Mouse (Mus musculus) embryonic facial prominence, embryonic 14.5 days (tissue): ENCODE measurements around the gene Esyt1. TPM values are rescaled to one million over a fixed set of nuclear protein-coding genes. Genes with fewer than 3 reads are reported as not detected.
"Not testable (repeated sequence)": the region's sequence is repeated elsewhere in the genome, so short reads cannot be mapped to it uniquely, and the experiment has no call there.

Experiments
- ATAC-seq: fragments of 200-750 bp; cut with Nextera tagmentation; 2 replicates; pipeline ENCODE4 v1.8.0; 2017; ENCODE audit warnings: low read depth, moderate number of reproducible peaks, moderate TSS enrichment
- DNase-seq: peaks from one replicate; pipeline ENCODE4 v3.0.0-alpha.2; 2015; ENCODE audit warnings: low spot score
- H3K27ac ChIP-seq: fragments of 300-500 bp; sonication (generic); replicated peaks from 2 replicates; pipeline ENCODE4 v1.5.1; 2014; ENCODE audit warnings: low read depth, mild to moderate bottlenecking, low read length, moderate library complexity
- H3K27me3 ChIP-seq: fragments of 300-500 bp; sonication (generic); replicated peaks from 2 replicates; pipeline ENCODE4 v1.6.1; 2014; ENCODE audit warnings: low read length; ENCODE audit not compliant: control insufficient read depth, insufficient read depth
- H3K36me3 ChIP-seq: fragments of 300-500 bp; sonication (generic); 2 replicates; pipeline ENCODE4 v1.6.1; 2014; ENCODE audit warnings: low read length, mixed read lengths; ENCODE audit not compliant: control insufficient read depth, insufficient read depth
- H3K4me1 ChIP-seq: fragments of 300-500 bp; sonication (generic); 2 replicates; pipeline ENCODE4 v1.6.1; 2014; ENCODE audit warnings: antibody characterized with exemption, low read length; ENCODE audit not compliant: control insufficient read depth, insufficient read depth
- H3K4me2 ChIP-seq: fragments of 300-500 bp; sonication (generic); 2 replicates; pipeline ENCODE4 v1.6.1; 2014; ENCODE audit warnings: low read depth, mild to moderate bottlenecking, low read length, moderate library complexity, mixed read lengths
- H3K4me3 ChIP-seq: fragments of 300-500 bp; sonication (generic); 2 replicates; pipeline ENCODE4 v1.5.1; 2014; ENCODE audit warnings: low read depth, mild to moderate bottlenecking, low read length
- H3K9ac ChIP-seq: fragments of 300-500 bp; sonication (generic); 2 replicates; pipeline ENCODE4 v1.6.1; 2014; ENCODE audit warnings: low read depth, mild to moderate bottlenecking, low read length, moderate library complexity, mixed read lengths
- H3K9me3 ChIP-seq: fragments of 300-500 bp; sonication (generic); 2 replicates; pipeline ENCODE4 v1.6.1; 2016; ENCODE audit warnings: low read length; ENCODE audit not compliant: control insufficient read depth
- WGBS: fragments of 180-500 bp; shearing (Covaris S2); extraction: QIAGEN DNeasy Blood & Tissue Kit; methylation state at CpG from one replicate; pipeline ENCODE4 v1.1.7; 2014; 5-methylcytosine and 5-hydroxymethylcytosine counted together
- polyA plus RNA-seq: library from polyadenylated mRNA; unstranded; fragments of >200 nt; fragmentation: Nextera tagmentation; extraction: Ambion mirVana; gene quantifications from 2 replicates; pipeline ENCODE4 v1.2.1, GENCODE M21; 2014

Gene Esyt1
- polyA plus RNA-seq, 1 experiment from 2014 or later, result 44.2 TPM

DNA sequence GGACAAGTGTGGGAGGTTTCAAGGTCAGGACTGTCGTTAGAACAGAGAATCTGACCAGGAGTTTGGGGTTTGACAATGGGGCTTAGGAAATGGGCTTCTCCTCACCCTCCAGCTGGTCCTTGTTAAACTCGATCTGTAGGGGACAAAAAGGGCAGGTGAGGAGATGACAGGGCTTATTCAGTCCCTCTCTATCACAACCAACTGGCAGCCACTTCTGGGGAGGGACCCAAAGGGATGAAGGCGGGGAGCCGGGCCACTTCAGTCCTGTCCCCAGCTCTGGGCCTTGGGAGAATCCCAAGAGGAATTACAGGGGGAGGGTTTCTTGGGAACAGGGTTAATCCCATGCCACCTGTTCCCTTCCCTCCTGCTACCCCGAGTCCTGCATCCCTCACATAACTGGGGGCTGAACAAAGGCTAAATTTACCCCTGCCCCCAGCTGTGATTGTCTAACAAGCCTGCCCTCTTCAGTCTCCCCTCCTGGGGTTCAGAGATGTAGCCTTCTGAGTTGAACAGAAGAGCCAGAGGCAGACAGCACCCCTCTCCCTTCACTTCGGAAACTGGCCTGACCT, 29.1 kb downstream of the Esyt1 start:
- peaks cover 3% of the 10 kb centered on the region for H3K36me3 ChIP-seq
- H3K9me3 ChIP-seq, result no peaks in the 10 kb centered on the region
- ATAC-seq (no peak), DNase-seq (peak; percentile 61)
- H3K4me2 ChIP-seq, result 0 out of 2 replicates have a peak overlapping the region, but pooled peaks have one; percentile 0
- H3K27me3 ChIP-seq, result no peaks in the 10 kb centered on the region
- WGBS, result 24% methylated on average over 4 of the region's 6 CpGs
- H3K4me1 ChIP-seq, result peaks cover 20% of the 10 kb centered on the region
- H3K4me3 ChIP-seq, result no peak overlapping the region
- H3K27ac ChIP-seq, result no peak overlapping the region; the same call in 1 of the 2 replicates
- no peak overlapping the region for H3K9ac ChIP-seq

GRCm38 (mm10) chr10:128495903-128496302, 29.8 kb downstream of the Esyt1 start:
- 67% methylated on average over 4 of the region's 4 CpGs for WGBS
- H3K9ac ChIP-seq, result no peak overlapping the region
- no peaks in the 10 kb centered on the region for H3K9me3 ChIP-seq
- H3K4me2 ChIP-seq, result no peak overlapping the region
- DNase-seq (no peak), ATAC-seq (no peak)
- H3K27me3 ChIP-seq, result no peaks in the 10 kb centered on the region
- peak overlapping the region; percentile 28; the same call in 1 of the 2 replicates for H3K27ac ChIP-seq
- H3K36me3 ChIP-seq, result peaks cover 10% of the 10 kb centered on the region
- no peak overlapping the region for H3K4me3 ChIP-seq
- H3K4me1 ChIP-seq, result peaks cover 26% of the 10 kb centered on the region

GRCm38 (mm10) chr10:128495270-128495669, 30.4 kb downstream of the Esyt1 start:
- Histone ChIP-seq H3K9ac (peak overlapping the region; percentile 84), H3K27ac (no peak overlapping the region)
- 81% methylated on average over 2 of the region's 2 CpGs for WGBS

DNA sequence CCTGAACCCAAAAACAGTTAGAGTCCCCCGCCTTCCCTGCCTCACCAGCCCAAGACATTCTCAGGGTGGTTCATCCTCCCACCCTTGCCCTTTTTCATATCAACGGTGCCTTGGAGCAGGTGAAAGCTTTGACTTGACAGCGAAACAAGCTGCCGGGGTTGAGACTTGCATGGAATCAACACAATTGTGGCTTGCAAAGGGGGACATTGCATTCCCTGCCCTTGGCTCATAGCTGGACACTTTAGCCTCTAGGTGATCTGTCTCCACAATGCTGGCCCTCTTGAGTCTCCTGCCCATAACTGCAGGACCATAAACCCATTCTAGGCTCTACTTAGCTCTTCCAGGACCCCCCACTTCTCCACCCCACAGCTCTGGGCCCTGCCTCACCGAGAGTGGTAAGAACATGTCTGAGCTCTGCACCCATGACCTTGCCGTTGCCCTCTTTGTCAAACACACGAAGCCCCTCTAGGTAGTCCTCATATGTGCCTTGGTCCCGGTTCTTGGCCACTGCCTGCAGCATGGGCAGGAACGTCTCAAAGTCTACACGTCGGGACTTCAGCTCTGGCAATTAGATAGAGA, 30.9 kb downstream of the Esyt1 start:
- H3K4me1 ChIP-seq, result peaks cover 26% of the 10 kb centered on the region
- no peak for ATAC-seq
- WGBS, result 53% methylated on average over 11 of the region's 11 CpGs
- H3K9me3 ChIP-seq, result no peaks in the 10 kb centered on the region
- H3K4me2 ChIP-seq, result peak overlapping the region; percentile 90
- peak overlapping the region; percentile 99 for H3K27ac ChIP-seq
- no peak for DNase-seq
- H3K27me3 ChIP-seq, result no peaks in the 10 kb centered on the region
- H3K9ac ChIP-seq, result peak overlapping the region; percentile 84
- H3K36me3 ChIP-seq, result peaks cover 21% of the 10 kb centered on the region
- peak overlapping the region; percentile 76 for H3K4me3 ChIP-seq

More at GRCm38 (mm10) chr10:128495270-128495669, 30.4 kb downstream of the Esyt1 start:
- Histone ChIP-seq H3K4me3 (peak overlapping the region; percentile 76), H3K4me2 (peak overlapping the region; percentile 90), H3K36me3 (peaks cover 16% of the 10 kb centered on the region), H3K9me3 (no peaks in the 10 kb centered on the region), H3K27me3 (no peaks in the 10 kb centered on the region), H3K4me1 (peaks cover 26% of the 10 kb centered on the region)
- DNase-seq, result no peak
- ATAC-seq, result no peak

- DNase-seq (peak; percentile 100), ATAC-seq (peak; percentile 93)
- H3K27ac ChIP-seq, result peak within 1 kb of the TSS; percentile 99
- peak within 1 kb of the TSS; percentile 76 for H3K4me3 ChIP-seq
- no peaks in the 10 kb centered on the region for H3K9me3 ChIP-seq
- H3K4me2 ChIP-seq, result peak within 1 kb of the TSS; percentile 90
- H3K36me3 ChIP-seq, result peaks cover 29% of the 10 kb centered on the region
- no peaks in the 10 kb centered on the region for H3K27me3 ChIP-seq
- WGBS, result under 1% methylated on average over 39 of the region's 45 CpGs
- peak within 1 kb of the TSS; percentile 84 for H3K9ac ChIP-seq
- H3K4me1 ChIP-seq, result peaks cover 26% of the 10 kb centered on the region
Measured at GRCm38 (mm10) chr10:128493695-128494666, 31.7 kb downstream of the Esyt1 start, which contains the start of gene Myl6. Gene Myl6, minus strand, starts transcription at chr10:128494145.

DNA sequence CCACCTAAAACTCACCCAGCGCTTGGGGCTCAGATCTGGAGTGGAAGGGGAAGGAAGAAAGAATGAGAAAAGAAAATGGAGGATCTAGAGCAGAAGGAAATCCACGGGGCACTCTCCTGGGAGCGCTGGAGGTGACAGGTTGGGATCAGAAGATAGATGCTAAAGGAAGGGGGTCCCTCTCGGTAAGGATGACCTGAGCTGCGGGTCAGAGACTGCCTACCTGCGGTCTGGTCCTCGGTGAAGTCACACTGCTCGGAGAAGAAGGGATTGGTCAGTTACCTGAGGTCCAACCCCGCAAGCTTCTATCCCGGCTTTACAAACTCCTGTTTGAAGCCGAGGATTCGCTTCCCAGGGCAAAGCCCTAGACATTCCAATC, 32.4 kb downstream of the Esyt1 start:
- ATAC-seq (peak; percentile 5), DNase-seq (no peak)
- H3K4me3 ChIP-seq, result peak overlapping the region; percentile 76
- peak overlapping the region; percentile 90 for H3K4me2 ChIP-seq
- peaks cover 26% of the 10 kb centered on the region for H3K4me1 ChIP-seq
- peaks cover 36% of the 10 kb centered on the region for H3K36me3 ChIP-seq
- H3K9me3 ChIP-seq, result no peaks in the 10 kb centered on the region
- WGBS, result 0% methylated on average over 11 of the region's 12 CpGs
- no peaks in the 10 kb centered on the region for H3K27me3 ChIP-seq
- H3K9ac ChIP-seq, result peak overlapping the region; percentile 84
- peak overlapping the region; percentile 99 for H3K27ac ChIP-seq

- peak overlapping the region; percentile 84 for H3K9ac ChIP-seq
- H3K4me3 ChIP-seq, result peak overlapping the region; percentile 76
- DNase-seq (peak; percentile 88), ATAC-seq (peak; percentile 59)
- H3K4me2 ChIP-seq, result peak overlapping the region; percentile 90
- H3K27ac ChIP-seq, result peak overlapping the region; percentile 99
- WGBS, result 19% methylated on average over 12 of the region's 12 CpGs
- H3K4me1 ChIP-seq, result peaks cover 26% of the 10 kb centered on the region
- no peaks in the 10 kb centered on the region for H3K27me3 ChIP-seq
- peaks cover 41% of the 10 kb centered on the region for H3K36me3 ChIP-seq
- no peaks in the 10 kb centered on the region for H3K9me3 ChIP-seq
Measured at GRCm38 (mm10) chr10:128492633-128493311, 32.9 kb downstream of the Esyt1 start.

DNA sequence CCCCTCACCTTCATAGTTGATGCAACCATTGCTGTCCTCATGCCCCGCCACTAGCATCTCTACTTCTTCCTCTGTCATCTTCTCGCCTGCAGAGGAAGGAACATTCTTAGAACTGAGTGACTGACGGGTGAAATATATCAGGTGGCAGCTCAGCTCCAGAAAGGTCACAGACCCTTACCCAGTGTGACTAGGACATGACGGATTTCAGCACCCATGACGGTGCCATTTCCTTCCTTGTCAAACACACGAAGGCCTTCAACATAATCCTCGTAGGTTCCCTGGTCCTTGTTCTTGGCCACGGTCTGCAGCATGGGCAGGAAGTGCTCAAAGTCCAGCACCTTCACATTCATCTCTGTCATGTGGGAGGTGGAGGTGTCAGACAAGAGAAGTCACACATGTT, 33.6 kb downstream of the Esyt1 start:
- peak overlapping the region; percentile 90 for H3K4me2 ChIP-seq
- DNase-seq, H3K27me3 ChIP-seq, ATAC-seq, H3K9me3 ChIP-seq: not testable (repeated sequence)
- H3K4me3 ChIP-seq, result peak overlapping the region; percentile 76
- H3K36me3 ChIP-seq, result peaks cover 48% of the 10 kb centered on the region
- H3K4me1 ChIP-seq, result peaks cover 23% of the 10 kb centered on the region
- 64% methylated on average over 8 of the region's 8 CpGs for WGBS
- H3K9ac ChIP-seq, result peak overlapping the region; percentile 84
- H3K27ac ChIP-seq, result peak overlapping the region; percentile 99; the same call in 1 of the 2 replicates
